Mouse (Mus musculus) liver, adult 2 months (tissue): ENCODE data around the gene Gm8882. TPM values are rescaled to one million over a fixed set of nuclear protein-coding genes. Genes with fewer than 3 reads are reported as not detected.
"Not testable (repeated sequence)": the region's sequence is repeated elsewhere in the genome, so short reads cannot be mapped to it uniquely, and the experiment has no call there.

Experiments used
- DNase-seq: peaks from one replicate; pipeline ENCODE4 v3.0.0-alpha.2; 2011; ENCODE audit warnings: low read depth, low spot score; ENCODE audit errors: extremely low read depth
- H3K27ac ChIP-seq: fragments of 200-500 bp; replicated peaks from 2 replicates; pipeline ENCODE4 v1.5.1; 2012; ENCODE audit warnings: low read depth, mild to moderate bottlenecking, control low read depth, inconsistent platforms, low read length; ENCODE audit not compliant: insufficient read depth
- H3K27me3 ChIP-seq: fragments of 200-500 bp; 2 replicates; pipeline ENCODE4 v1.6.1; 2012; ENCODE audit warnings: mild to moderate bottlenecking, moderate library complexity, low read length, inconsistent platforms; ENCODE audit not compliant: control insufficient read depth, insufficient read depth
- H3K36me3 ChIP-seq: fragments of 200-500 bp; 2 replicates; pipeline ENCODE4 v1.6.1; 2012; ENCODE audit warnings: low read length, inconsistent platforms; ENCODE audit not compliant: control insufficient read depth, insufficient read depth
- H3K4me1 ChIP-seq: fragments of 200-500 bp; 2 replicates; pipeline ENCODE4 v1.6.1; 2011; ENCODE audit warnings: low read length; ENCODE audit not compliant: control insufficient read depth, insufficient read depth
- H3K4me3 ChIP-seq: fragments of 200-500 bp; 2 replicates; pipeline ENCODE4 v1.5.1; 2011; ENCODE audit warnings: low read depth, mild to moderate bottlenecking, control low read depth, low read length, moderate library complexity; ENCODE audit not compliant: insufficient read depth
- H3K79me2 ChIP-seq: fragments of 200-500 bp; 2 replicates; pipeline ENCODE4 v1.6.1; 2012; ENCODE audit warnings: inconsistent platforms, mild to moderate bottlenecking, low read length, moderate library complexity; ENCODE audit not compliant: control insufficient read depth, insufficient read depth
- H3K9ac ChIP-seq: fragments of 200-500 bp; 2 replicates; pipeline ENCODE4 v1.6.1; 2012; ENCODE audit warnings: low read depth, mild to moderate bottlenecking, control low read depth, inconsistent platforms, low read length
- WGBS: fragments of 180-500 bp; shearing (Covaris S2); methylation state at CpG from one replicate; pipeline ENCODE4 v1.1.7; 2018; 5-methylcytosine and 5-hydroxymethylcytosine counted together
- polyA plus RNA-seq: library from polyadenylated mRNA; depleted of rRNA; stranded (reverse); fragments of >200 nt; gene quantifications from 2 replicates; pipeline ENCODE4 v1.2.3, GENCODE M21; 2012; rRNA removed
- total RNA-seq: library from RNA; depleted of rRNA; stranded (reverse); fragments of >200 nt; gene quantifications from 2 replicates; pipeline ENCODE4 v1.2.3, GENCODE M21; 2014; rRNA removed

The Gm8882 gene
- total RNA-seq (not detected in 2 replicates), polyA plus RNA-seq (not detected in 2 replicates)

DNA sequence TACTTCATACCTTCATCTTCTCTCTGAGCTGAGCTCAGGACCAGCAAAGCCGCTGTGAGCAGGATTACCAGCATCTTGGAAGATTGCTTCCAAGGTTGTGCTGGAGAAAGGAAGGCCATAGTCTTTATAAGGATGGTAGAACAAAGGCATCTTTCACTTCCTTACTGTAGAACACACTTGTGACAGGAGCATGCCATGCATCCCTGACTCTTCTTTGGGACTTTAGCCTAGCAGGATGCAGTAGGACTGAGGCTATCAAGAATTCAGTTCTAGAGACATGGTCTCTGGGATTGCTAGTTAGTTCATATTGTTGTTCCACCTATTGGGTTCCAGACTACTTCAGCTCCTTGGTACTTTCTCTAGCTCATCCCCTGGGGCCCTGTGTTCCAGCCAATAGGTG, at the start of gene Gm8882:
TSS of gene Gm8882 (minus strand) at position 101 of the 400 bp plus-strand sequence.
- not testable (repeated sequence) for H3K4me3 ChIP-seq, H3K9ac ChIP-seq, H3K79me2 ChIP-seq, DNase-seq, H3K27me3 ChIP-seq, H3K27ac ChIP-seq, H3K4me1 ChIP-seq, H3K36me3 ChIP-seq
- 66% methylated on average over 1 of the region's 1 CpGs for WGBS

DNA sequence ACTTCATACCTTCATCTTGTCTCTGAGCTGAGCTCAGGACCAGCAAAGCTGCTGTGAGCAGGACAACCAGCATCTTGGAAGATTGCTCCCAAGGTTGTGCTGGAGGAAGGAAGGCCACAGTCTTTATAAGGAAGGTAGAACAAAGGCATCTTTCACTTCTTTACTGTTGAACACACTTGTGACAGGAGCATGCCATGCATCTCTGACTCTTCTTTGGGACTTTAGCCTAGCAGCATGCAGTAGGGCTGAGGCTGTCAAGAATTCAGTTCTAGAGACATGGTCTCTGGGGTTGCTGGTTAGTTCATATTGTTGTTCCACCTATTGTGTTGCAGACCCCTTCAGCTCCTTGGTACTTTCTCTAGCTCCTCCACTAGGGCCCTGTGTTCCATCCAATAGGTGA, 49.3 kb downstream of the Gm8882 start, which contains the start of gene Prpmp5:
TSS of gene Prpmp5 (minus strand) at position 101 of the 400 bp plus-strand sequence.
- not testable (repeated sequence) for DNase-seq, H3K9ac ChIP-seq, H3K36me3 ChIP-seq, H3K27me3 ChIP-seq, H3K4me1 ChIP-seq, H3K4me3 ChIP-seq, H3K27ac ChIP-seq, H3K79me2 ChIP-seq

Other genes with a start within 250 kb of the Gm8882 start
- not detected in 2 replicates for gene Prb1, start 153.6 kb downstream of the Gm8882 start, total RNA-seq
- gene Prb1, start 153.6 kb downstream of the Gm8882 start, polyA plus RNA-seq: not detected in 2 replicates
- not detected in 2 replicates for gene Prpmp5, start 49.4 kb downstream of the Gm8882 start, total RNA-seq
- not detected in 2 replicates for gene Prpmp5, start 49.4 kb downstream of the Gm8882 start, polyA plus RNA-seq
- not detected in 2 replicates for gene Prh1, start 205.7 kb upstream of the Gm8882 start, total RNA-seq
- gene Prh1, start 205.7 kb upstream of the Gm8882 start, polyA plus RNA-seq: not detected in 2 replicates
- gene Prp2, start 231.8 kb upstream of the Gm8882 start, total RNA-seq: not detected in 2 replicates
- not detected in 2 replicates for gene Prp2, start 231.8 kb upstream of the Gm8882 start, polyA plus RNA-seq